8 mouse cellular contexts compared by ENCODE assay signal in genomic region chr1:105780079-105780456, GRCm38 (mm10). TPM values are rescaled to one million over a fixed set of nuclear protein-coding genes. Genes with fewer than 3 reads are reported as not detected.
A peak's percentile ranks its signal among the peaks of the same experiment; 100 is the strongest.
DNase-seq lines count a peak whose midpoint lies in the region; ATAC-seq and TF ChIP-seq lines count a peak whose summit lies in the region.

No protein-coding gene starts in this region.

- H3K27me3 ChIP-seq in liver, adult 2 months (ENCODE audit: control insufficient read depth, insufficient read depth, low read length) = peaks cover 4% of the 10 kb centered on the region
- peaks cover 57% of the 10 kb centered on the region for H3K27me3 ChIP-seq in limb, embryonic 10.5 days (ENCODE audit: low read depth, poor library complexity, severe bottlenecking)
- 0 out of 2 replicates have a peak, but pooled peaks cover 6% of the 10 kb centered on the region for H3K27me3 ChIP-seq in neural tube, embryonic 14.5 days (ENCODE audit: control insufficient read depth, insufficient read depth, low read length)

- 37% methylated on average over 12 of the region's 12 CpGs for WGBS in liver, adult 2 months
- 35% methylated on average over 12 of the region's 12 CpGs for WGBS in limb, embryonic 10.5 days
- 34% methylated on average over 12 of the region's 12 CpGs for WGBS in neural tube, embryonic 14.5 days

- intact Hi-C loops in left cerebral cortex, postnatal 36 days (cut with DNase I) = loop anchor here (5.0 kb wide), 2 partner anchors 38 to 212 kb away; partner anchors contain the start of gene Zcchc2

- no peak for TF ChIP-seq POLR2A in liver, adult 2 months (IDR thresholded peaks at IDR 0.05; ENCODE audit: extremely low read depth, insufficient read depth, low read length)
- no peak for TF ChIP-seq POLR2A in embryonic fibroblast, embryonic 13.5 days (IDR thresholded peaks at IDR 0.05; ENCODE audit: low read depth, low read length)

- no peak overlapping the region for H3K27ac ChIP-seq in liver, adult 2 months (replicated peaks; ENCODE audit: insufficient read depth, low read depth, low read length)
- no peak overlapping the region for H3K27ac ChIP-seq in embryonic fibroblast, embryonic 13.5 days (ENCODE audit: insufficient read depth, low read length)
- no peak overlapping the region for H3K27ac ChIP-seq in limb, embryonic 10.5 days
- H3K27ac ChIP-seq in neural tube, embryonic 14.5 days (ENCODE audit: low read depth, low read length) = no peak overlapping the region

- H3K4me3 ChIP-seq in liver, adult 2 months (ENCODE audit: insufficient read depth, low read depth, low read length) = peak overlapping the region; percentile 84
- H3K4me3 ChIP-seq in embryonic fibroblast, embryonic 13.5 days (ENCODE audit: insufficient read depth, low read length) = peak overlapping the region; percentile 32
- H3K4me3 ChIP-seq in limb, embryonic 10.5 days = peak overlapping the region; percentile 64
- H3K4me3 ChIP-seq in neural tube, embryonic 14.5 days (ENCODE audit: low read depth, low read length) = peak overlapping the region; percentile 57

- ATAC-seq in neural tube, embryonic 14.5 days (ENCODE audit: low read depth) = no peak

- peak overlapping the region; percentile 92 for H3K4me2 ChIP-seq in neural tube, embryonic 14.5 days (ENCODE audit: low read depth, low read length)

- no peak for TF ChIP-seq CTCF in liver, adult 2 months (IDR thresholded peaks at IDR 0.05; ENCODE audit: low read depth, low read length)
- TF ChIP-seq CTCF in embryonic fibroblast, embryonic 13.5 days (IDR thresholded peaks at IDR 0.05; ENCODE audit: borderline replicate concordance, insufficient read depth, low read length) = no peak

- H3K9me3 ChIP-seq in limb, embryonic 10.5 days (replicated peaks) = no peaks in the 10 kb centered on the region
- H3K9me3 ChIP-seq in neural tube, embryonic 14.5 days (ENCODE audit: control insufficient read depth, low read length) = no peaks in the 10 kb centered on the region

- no peak for DNase-seq in liver, adult 2 months (ENCODE audit: extremely low read depth, low read depth, low spot score)
- no peak for DNase-seq in liver
- no peak for DNase-seq in limb, embryonic 10.5 days (ENCODE audit: low spot score)
- DNase-seq in left cerebral cortex, postnatal 36 days (ENCODE audit: low spot score in 2 of 2) = no peak
- no peak for DNase-seq in gastrocnemius, postnatal 4 days (ENCODE audit: low spot score in 2 of 2)
- no peak for DNase-seq in layer of hippocampus, adult 18-20 months (ENCODE audit: low spot score in 2 of 2)

- no peak overlapping the region for H3K9ac ChIP-seq in liver, adult 2 months (ENCODE audit: low read depth, low read length)
- peak overlapping the region; percentile 63 for H3K9ac ChIP-seq in neural tube, embryonic 14.5 days (replicated peaks; ENCODE audit: low read depth, low read length)

- H3K36me3 ChIP-seq in liver, adult 2 months (ENCODE audit: control insufficient read depth, insufficient read depth, low read length) = no peaks in the 10 kb centered on the region
- no peaks in the 10 kb centered on the region for H3K36me3 ChIP-seq in limb, embryonic 10.5 days
- H3K36me3 ChIP-seq in neural tube, embryonic 14.5 days (ENCODE audit: control insufficient read depth, insufficient read depth, low read length) = no peaks in the 10 kb centered on the region

- H3K4me1 ChIP-seq in liver, adult 2 months (ENCODE audit: control insufficient read depth, insufficient read depth, low read length) = peaks cover 2% of the 10 kb centered on the region
- H3K4me1 ChIP-seq in embryonic fibroblast, embryonic 13.5 days (ENCODE audit: control insufficient read depth, insufficient read depth, low read length) = peaks cover 5% of the 10 kb centered on the region; the same call in 1 of the 2 replicates
- peaks cover 24% of the 10 kb centered on the region for H3K4me1 ChIP-seq in limb, embryonic 10.5 days
- no peaks in the 10 kb centered on the region for H3K4me1 ChIP-seq in neural tube, embryonic 14.5 days (ENCODE audit: control insufficient read depth, insufficient read depth, low read length)

- no peaks in the 10 kb centered on the region for H3K79me2 ChIP-seq in liver, adult 2 months (ENCODE audit: control insufficient read depth, insufficient read depth, low read length)

RNA-seq across cellular contexts. Expression of gene Tnfrsf11a, which starts 0.5 kb away (rescaled TPM):
- total RNA-seq in liver, adult 2 months (2014; rRNA removed) = 1.2 TPM in 2 replicates
- 0.24 and 0.45 TPM in 2 replicates for polyA plus RNA-seq in liver, adult 2 months (2012; rRNA removed)
- 13.9 and 15.1 TPM in 2 replicates for polyA plus RNA-seq in embryonic fibroblast, embryonic 13.5 days (2011; ENCODE audit: insufficient read length, low read depth, missing spikeins)
- 0.11 and 0.31 TPM in 2 replicates for polyA plus RNA-seq in limb, embryonic 10.5 days (2016; fragmentation: Nextera tagmentation; extraction: Ambion mirVana)
- polyA plus RNA-seq in neural tube, embryonic 14.5 days (2014; fragmentation: Nextera tagmentation; extraction: Ambion mirVana) = 0.36 and 0.82 TPM in 2 replicates
- total RNA-seq in left cerebral cortex, postnatal 36 days (2021) = 1 to 10 TPM; 7.9 to 8.7 TPM
- 1 to 10 TPM; 2.1 to 2.4 TPM for total RNA-seq in gastrocnemius, postnatal 4 days (2021)
- total RNA-seq in layer of hippocampus, adult 18-20 months (2021) = 1 to 10 TPM; 1.8 to 2.3 TPM

Comparison
In these comparisons a context has a peak if more than half of its experiments do, and no peak if none do; other contexts are left out.
1. H3K4me3 ChIP-seq: peak in every context shown above with its lines; median percentile 84 in liver, adult 2 months; 64 in limb, embryonic 10.5 days; 57 in neural tube, embryonic 14.5 days; 32 in embryonic fibroblast, embryonic 13.5 days.